Mouse (Mus musculus) kidney, adult 2 months (tissue): Measurements from ENCODE around the gene Pdrg1. TPM values are rescaled to one million over a fixed set of nuclear protein-coding genes. Genes with fewer than 3 reads are reported as not detected.

Experiments used
- DNase-seq: peaks from one replicate; pipeline ENCODE4 v3.0.0; 2021
- H3K27ac ChIP-seq: fragments of 200-500 bp; 2 replicates; pipeline ENCODE4 v1.5.1; 2012; ENCODE audit warnings: low read depth, low read length, control low read depth, inconsistent platforms; ENCODE audit not compliant: insufficient read depth
- H3K27me3 ChIP-seq: fragments of 200-500 bp; replicated peaks from 2 replicates; pipeline ENCODE4 v1.6.1; 2012; ENCODE audit warnings: mild to moderate bottlenecking, moderate library complexity, low read length, inconsistent platforms; ENCODE audit not compliant: control insufficient read depth, insufficient read depth
- H3K36me3 ChIP-seq: fragments of 200-500 bp; 2 replicates; pipeline ENCODE4 v1.6.1; 2012; ENCODE audit warnings: mild to moderate bottlenecking, moderate library complexity, low read length, inconsistent platforms; ENCODE audit not compliant: control insufficient read depth, insufficient read depth
- H3K4me1 ChIP-seq: fragments of 200-500 bp; 2 replicates; pipeline ENCODE4 v1.6.1; 2011; ENCODE audit warnings: low read length; ENCODE audit not compliant: control insufficient read depth, insufficient read depth
- H3K4me3 ChIP-seq: fragments of 200-500 bp; 2 replicates; pipeline ENCODE4 v1.5.1; 2011; ENCODE audit warnings: mild to moderate bottlenecking, low read depth, low read length, control low read depth; ENCODE audit not compliant: insufficient read depth
- CTCF ChIP-seq: fragments of 200-500 bp; conservative IDR thresholded peaks from 2 replicates; pipeline ENCODE4 v1.5.1; 2011; ENCODE audit warnings: low read depth, mild to moderate bottlenecking, control low read depth, low read length, moderate library complexity, mixed read lengths; ENCODE audit not compliant: insufficient read depth, insufficient read length
- POLR2A ChIP-seq: fragments of 200-500 bp; IDR thresholded peaks from one replicate; pipeline ENCODE4 v1.6.1; 2011; ENCODE audit warnings: low read depth, low read length, control low read depth
- WGBS: fragments of 180-500 bp; shearing (Covaris S2); methylation state at CpG from one replicate; pipeline ENCODE4 v1.1.7; 2018; 5-methylcytosine and 5-hydroxymethylcytosine counted together
- polyA plus RNA-seq: library from polyadenylated mRNA; depleted of rRNA; stranded (reverse); fragments of >200 nt; gene quantifications from 2 replicates; pipeline ENCODE4 v1.2.3, GENCODE M21; 2012

The Pdrg1 gene
- polyA plus RNA-seq, 1 experiment = 68.4 TPM

- Histone ChIP-seq H3K4me3 (peak overlapping the region; percentile 93; the same call in 1 of the 2 replicates), H3K4me1 (peaks cover 4% of the 10 kb centered on the region), H3K27ac (no peak overlapping the region), H3K36me3 (no peaks in the 10 kb centered on the region), H3K27me3 (no peaks in the 10 kb centered on the region)
- 90% methylated on average over 11 of the region's 11 CpGs for whole genome bisulfite sequencing
- no peak for DNase-seq
- TF ChIP-seq CTCF (no peak), POLR2A (no peak)
Observed at GRCm38 (mm10) chr2:153013724-153014515, 1.3 kb downstream of the Pdrg1 start.

- no peak for DNase-seq
- peaks cover 3% of the 10 kb centered on the region for H3K4me1 ChIP-seq
- H3K36me3 ChIP-seq = no peaks in the 10 kb centered on the region
- TF ChIP-seq CTCF = no peak
- TF ChIP-seq POLR2A = no peak
- no peak overlapping the region for H3K4me3 ChIP-seq
- no peaks in the 10 kb centered on the region for H3K27me3 ChIP-seq
- WGBS = 89% methylated on average over 12 of the region's 12 CpGs
- H3K27ac ChIP-seq = no peak overlapping the region
Observed at GRCm38 (mm10) chr2:153009192-153009973, 5.8 kb downstream of the Pdrg1 start.

- H3K27me3 ChIP-seq = no peaks in the 10 kb centered on the region
- no peak overlapping the region for H3K4me3 ChIP-seq
- H3K4me1 ChIP-seq = no peaks in the 10 kb centered on the region
- no peak for TF ChIP-seq POLR2A
- TF ChIP-seq CTCF = no peak
- WGBS = 84% methylated on average over 3 of the region's 3 CpGs
- H3K27ac ChIP-seq = no peak overlapping the region
- no peaks in the 10 kb centered on the region for H3K36me3 ChIP-seq
- DNase-seq = no peak
Observed at GRCm38 (mm10) chr2:153005981-153006380, 9.2 kb downstream of the Pdrg1 start.

- Histone ChIP-seq H3K27me3 (no peaks in the 10 kb centered on the region), H3K27ac (no peak overlapping the region), H3K4me3 (no peak overlapping the region), H3K36me3 (no peaks in the 10 kb centered on the region), H3K4me1 (no peaks in the 10 kb centered on the region)
- no peak for TF ChIP-seq POLR2A
- TF ChIP-seq CTCF = no peak
- no peak for DNase-seq
- WGBS = 67% methylated on average over 13 of the region's 13 CpGs
Observed at GRCm38 (mm10) chr2:153003681-153004338, 11.4 kb downstream of the Pdrg1 start.

GRCm38 (mm10) chr2:153002492-153003248 lies 12.6 kb downstream of the Pdrg1 start:
- WGBS = 71% methylated on average over 15 of the region's 15 CpGs
- Histone ChIP-seq H3K4me1 (no peaks in the 10 kb centered on the region), H3K4me3 (no peak overlapping the region), H3K27ac (no peak overlapping the region), H3K27me3 (no peaks in the 10 kb centered on the region), H3K36me3 (no peaks in the 10 kb centered on the region)
- no peak for DNase-seq
- TF ChIP-seq CTCF (no peak), POLR2A (no peak)

- Histone ChIP-seq H3K27ac (no peak overlapping the region), H3K4me3 (no peak overlapping the region), H3K27me3 (no peaks in the 10 kb centered on the region), H3K4me1 (no peaks in the 10 kb centered on the region; the same call in 1 of the 2 replicates), H3K36me3 (no peaks in the 10 kb centered on the region)
- no peak for TF ChIP-seq POLR2A
- DNase-seq = peak; percentile 31
- WGBS = 24% methylated on average over 4 of the region's 4 CpGs
Observed at GRCm38 (mm10) chr2:152997046-152997445, 18.2 kb downstream of the Pdrg1 start.
